In genomic region chr5:117669843-117670242, GRCm38 (mm10) we compare ENCODE assay signal across 19 mouse cellular contexts.
A peak's percentile ranks its signal among the peaks of the same experiment; 100 is the strongest.
DNase-seq lines count a peak whose midpoint lies in the region; ATAC-seq and TF ChIP-seq lines count a peak whose summit lies in the region.
"Had no signal": no experiment of that assay in that cellular context is flagged by ENCODE, and none has a peak within 500 bp of the region (broad histone marks: within the 10 kb centered on the region; RNA-seq: fewer than 3 reads in every experiment).

No protein-coding gene starts in this region.

- ATAC-seq in embryonic facial prominence, embryonic 13.5 days (ENCODE audit: insufficient number of reproducible peaks, insufficient read depth, low FRiP score, low TSS enrichment, low read depth): 0 out of 2 replicates have a peak, but pooled peaks have one; percentile 6
- ATAC-seq in hindbrain, embryonic 12.5 days (ENCODE audit: low FRiP score): no peak
- no peak for ATAC-seq in hindbrain, postnatal 0 days
- no peak for ATAC-seq in midbrain, embryonic 12.5 days (ENCODE audit: low FRiP score, low read depth)
- ATAC-seq: liver, embryonic 12.5 days had no signal

- H3K4me1 ChIP-seq in embryonic facial prominence, embryonic 13.5 days: peaks cover 16% of the 10 kb centered on the region
- peaks cover 32% of the 10 kb centered on the region for H3K4me1 ChIP-seq in embryonic facial prominence, embryonic 10.5 days
- H3K4me1 ChIP-seq in hindbrain, embryonic 12.5 days: peaks cover 24% of the 10 kb centered on the region
- peaks cover 12% of the 10 kb centered on the region; the same call in 1 of the 2 replicates for H3K4me1 ChIP-seq in hindbrain, postnatal 0 days (ENCODE audit: insufficient read depth, low read length)
- H3K4me1 ChIP-seq in midbrain, embryonic 12.5 days: peaks cover 8% of the 10 kb centered on the region; the same call in 1 of the 2 replicates
- H3K4me1 ChIP-seq in midbrain, embryonic 10.5 days: peaks cover 24% of the 10 kb centered on the region
- H3K4me1 ChIP-seq: liver, embryonic 12.5 days had no signal

- no peak overlapping the region for H3K27ac ChIP-seq in embryonic facial prominence, embryonic 13.5 days
- no peak overlapping the region for H3K27ac ChIP-seq in embryonic facial prominence, embryonic 10.5 days (replicated peaks)
- H3K27ac ChIP-seq in hindbrain, embryonic 12.5 days: peak overlapping the region; percentile 57; the same call in 1 of the 2 replicates
- no peak overlapping the region for H3K27ac ChIP-seq in hindbrain, postnatal 0 days
- peak overlapping the region; percentile 31; the same call in 1 of the 2 replicates for H3K27ac ChIP-seq in midbrain, embryonic 12.5 days (replicated peaks)
- no peak overlapping the region; the same call in 1 of the 2 replicates for H3K27ac ChIP-seq in midbrain, embryonic 10.5 days (replicated peaks)
- H3K27ac ChIP-seq: gastrocnemius, adult 2 months; hindbrain, embryonic 15.5 days; kidney, postnatal 0 days; limb, embryonic 12.5 days; liver, embryonic 12.5 days; neural tube, embryonic 12.5 days had no signal

- no peaks in the 10 kb centered on the region for H3K9me3 ChIP-seq in embryonic facial prominence, embryonic 13.5 days
- peaks cover 3% of the 10 kb centered on the region; the same call in 1 of the 2 replicates for H3K9me3 ChIP-seq in embryonic facial prominence, embryonic 10.5 days
- H3K9me3 ChIP-seq in hindbrain, embryonic 12.5 days (replicated peaks): no peaks in the 10 kb centered on the region
- no peaks in the 10 kb centered on the region for H3K9me3 ChIP-seq in hindbrain, postnatal 0 days (ENCODE audit: low read length)
- H3K9me3 ChIP-seq in midbrain, embryonic 12.5 days: no peaks in the 10 kb centered on the region
- no peaks in the 10 kb centered on the region for H3K9me3 ChIP-seq in midbrain, embryonic 10.5 days (replicated peaks)
- H3K9me3 ChIP-seq: hindbrain, embryonic 15.5 days; limb, embryonic 12.5 days; neural tube, embryonic 12.5 days had no signal

- TF ChIP-seq CTCF in hindbrain, postnatal 0 days (IDR thresholded peaks at IDR 0.05; ENCODE audit: low read depth): no peak

- 70% methylated on average over 7 of the region's 7 CpGs for WGBS in embryonic facial prominence, embryonic 13.5 days
- WGBS in embryonic facial prominence, embryonic 10.5 days: 88% methylated on average over 7 of the region's 7 CpGs
- WGBS in hindbrain, embryonic 12.5 days: 83% methylated on average over 7 of the region's 7 CpGs
- 58% methylated on average over 7 of the region's 7 CpGs for WGBS in hindbrain, postnatal 0 days
- 82% methylated on average over 7 of the region's 7 CpGs for WGBS in midbrain, embryonic 12.5 days
- 90% methylated on average over 7 of the region's 7 CpGs for WGBS in midbrain, embryonic 10.5 days

- H3K9ac ChIP-seq in embryonic facial prominence, embryonic 13.5 days: no peak overlapping the region
- no peak overlapping the region for H3K9ac ChIP-seq in hindbrain, embryonic 12.5 days
- H3K9ac ChIP-seq in hindbrain, postnatal 0 days (replicated peaks; ENCODE audit: low read length): no peak overlapping the region
- no peak overlapping the region for H3K9ac ChIP-seq in midbrain, embryonic 12.5 days (replicated peaks)
- H3K9ac ChIP-seq: hindbrain, embryonic 15.5 days; limb, embryonic 12.5 days; liver, embryonic 12.5 days; neural tube, embryonic 12.5 days had no signal

- no peaks in the 10 kb centered on the region for H3K27me3 ChIP-seq in embryonic facial prominence, embryonic 13.5 days
- no peaks in the 10 kb centered on the region for H3K27me3 ChIP-seq in embryonic facial prominence, embryonic 10.5 days (replicated peaks; ENCODE audit: low read depth, poor library complexity, severe bottlenecking)
- no peaks in the 10 kb centered on the region for H3K27me3 ChIP-seq in hindbrain, embryonic 12.5 days
- no peaks in the 10 kb centered on the region for H3K27me3 ChIP-seq in hindbrain, postnatal 0 days (ENCODE audit: insufficient read depth, low read length)
- H3K27me3 ChIP-seq in midbrain, embryonic 12.5 days: no peaks in the 10 kb centered on the region
- H3K27me3 ChIP-seq in midbrain, embryonic 10.5 days (ENCODE audit: low read depth, poor library complexity, severe bottlenecking): no peaks in the 10 kb centered on the region
- H3K27me3 ChIP-seq: CH12.LX; hindbrain, embryonic 15.5 days; liver, embryonic 12.5 days; neural tube, embryonic 12.5 days had no signal

- no peak for DNase-seq in embryonic facial prominence, embryonic 10.5 days (ENCODE audit: low spot score)
- DNase-seq in hindbrain, postnatal 0 days (ENCODE audit: low spot score): no peak
- no peak for DNase-seq in midbrain, embryonic 10.5 days (ENCODE audit: low spot score)
- DNase-seq in MN1 (ENCODE audit: low spot score): peak; percentile 62
- DNase-seq: cerebellum, adult 9-11 months; gastrocnemius, adult 2 months; kidney, adult 11 months; lung, adult 2 months; right cerebral cortex, postnatal 25 days; thymus, adult 2 months had no signal

- no peak overlapping the region for H3K4me3 ChIP-seq in embryonic facial prominence, embryonic 13.5 days
- H3K4me3 ChIP-seq in embryonic facial prominence, embryonic 10.5 days: no peak overlapping the region
- H3K4me3 ChIP-seq in hindbrain, embryonic 12.5 days: no peak overlapping the region
- no peak overlapping the region for H3K4me3 ChIP-seq in hindbrain, postnatal 0 days (ENCODE audit: low read length)
- no peak overlapping the region for H3K4me3 ChIP-seq in midbrain, embryonic 12.5 days
- no peak overlapping the region for H3K4me3 ChIP-seq in midbrain, embryonic 10.5 days
- H3K4me3 ChIP-seq: gastrocnemius, adult 2 months; hindbrain, embryonic 15.5 days; limb, embryonic 12.5 days; liver, embryonic 12.5 days; neural tube, embryonic 12.5 days had no signal

- no peaks in the 10 kb centered on the region for H3K36me3 ChIP-seq in embryonic facial prominence, embryonic 13.5 days
- no peaks in the 10 kb centered on the region for H3K36me3 ChIP-seq in embryonic facial prominence, embryonic 10.5 days (replicated peaks)
- no peaks in the 10 kb centered on the region for H3K36me3 ChIP-seq in hindbrain, embryonic 12.5 days
- no peaks in the 10 kb centered on the region for H3K36me3 ChIP-seq in hindbrain, postnatal 0 days (ENCODE audit: insufficient read depth, low read length)
- H3K36me3 ChIP-seq in midbrain, embryonic 12.5 days: no peaks in the 10 kb centered on the region
- no peaks in the 10 kb centered on the region for H3K36me3 ChIP-seq in midbrain, embryonic 10.5 days
- H3K36me3 ChIP-seq: hindbrain, embryonic 15.5 days; limb, embryonic 12.5 days; liver, embryonic 12.5 days; neural tube, embryonic 12.5 days had no signal

- H3K4me2 ChIP-seq in embryonic facial prominence, embryonic 13.5 days: no peak overlapping the region
- no peak overlapping the region for H3K4me2 ChIP-seq in hindbrain, embryonic 12.5 days (replicated peaks)
- H3K4me2 ChIP-seq in hindbrain, postnatal 0 days (ENCODE audit: low read depth, low read length): no peak overlapping the region
- no peak overlapping the region for H3K4me2 ChIP-seq in midbrain, embryonic 12.5 days (replicated peaks)
- H3K4me2 ChIP-seq: hindbrain, embryonic 15.5 days; limb, embryonic 12.5 days; liver, embryonic 12.5 days; neural tube, embryonic 12.5 days had no signal

Comparison
In these comparisons a context has a peak if more than half of its experiments do, and no peak if none do; other contexts are left out.
1. H3K27ac ChIP-seq: peak in hindbrain, embryonic 12.5 days (single experiment) and midbrain, embryonic 12.5 days (single experiment); none in embryonic facial prominence, embryonic 13.5 days (single experiment), embryonic facial prominence, embryonic 10.5 days (single experiment), hindbrain, postnatal 0 days (single experiment) and midbrain, embryonic 10.5 days (single experiment).